Mouse (Mus musculus) adrenal gland, postnatal 10 days (tissue): ENCODE results near the gene Gstm6. TPM values are rescaled to one million over a fixed set of nuclear protein-coding genes. Genes with fewer than 3 reads are reported as not detected.
"Not testable (repeated sequence)": the region's sequence is repeated elsewhere in the genome, so short reads cannot be mapped to it uniquely, and the experiment has no call there.

ENCODE experiments used
- DNase-seq: peaks from one replicate; pipeline ENCODE4 v3.0.0; 2021; ENCODE audit warnings: mixed read lengths
- total RNA-seq, 2 experiments: library from RNA; stranded (reverse); gene quantifications; 2 replicates each; pipeline ENCODE4 v1.2.3; 2021

Gstm6 gene
- total RNA-seq, 2 experiments from 2014 or later: 3.9 to 5.6 TPM

- DNase-seq: not testable (repeated sequence)
Observed at GRCm38 (mm10) chr3:107889236-107889635, 54.3 kb downstream of the Gstm6 start.

Other genes starting within 250 kb of the Gstm6 start
- gene Ahcyl1, start 247.2 kb downstream of the Gstm6 start, total RNA-seq: 100 to 1,000 TPM; 249 to 285 TPM
- gene Csf1, start 183.3 kb downstream of the Gstm6 start, total RNA-seq: 10 to 100 TPM; 15.6 to 18.3 TPM
- gene Eps8l3, start 66.5 kb downstream of the Gstm6 start, total RNA-seq: not detected
- gene Gstm5, start 47.9 kb downstream of the Gstm6 start, total RNA-seq: 10 to 100 TPM; 30.1 to 32.3 TPM
- 10 to 100 TPM; 43.1 to 44.0 TPM for gene Gstm7, start 11.9 kb downstream of the Gstm6 start, total RNA-seq
- under 1 TPM; 0.39 to 0.51 TPM for gene Gstm3, start 25.5 kb upstream of the Gstm6 start, total RNA-seq
- 100 to 1,000 TPM in 1 of 2 experiments, 10 to 100 TPM in 1; 95.5 to 101 TPM for gene Gstm2, start 42.7 kb upstream of the Gstm6 start, total RNA-seq
- gene Gstm1, start 74.2 kb upstream of the Gstm6 start, total RNA-seq: 100 to 1,000 TPM; 131 to 144 TPM
- gene Gstm4, start 101.1 kb upstream of the Gstm6 start, total RNA-seq: 10 to 100 TPM; 12.8 to 13.3 TPM
- 10 to 100 TPM; 79.3 to 92.2 TPM for gene Ampd2, start 142.9 kb upstream of the Gstm6 start, total RNA-seq
- gene Gnat2, start 149.0 kb upstream of the Gstm6 start, total RNA-seq: 1 to 10 TPM; 6.6 to 6.8 TPM
- gene Gnai3, start 202.4 kb upstream of the Gstm6 start, total RNA-seq: 100 to 1,000 TPM; 101 to 113 TPM
- under 1 TPM; 0.15 to 0.48 TPM for gene Gpr61, start 211.1 kb upstream of the Gstm6 start, total RNA-seq
- gene Amigo1, start 242.6 kb upstream of the Gstm6 start, total RNA-seq: 10 to 100 TPM; 13.1 to 18.4 TPM